Mouse (Mus musculus): Measurements from ENCODE around the gene Cfd. TPM values are rescaled to one million over a fixed set of nuclear protein-coding genes. Genes with fewer than 3 reads are reported as not detected.
A peak's percentile ranks its signal among the peaks of the same experiment; 100 is the strongest.
"Not testable (repeated sequence)": the region's sequence is repeated elsewhere in the genome, so short reads cannot be mapped to it uniquely, and the experiment has no call there.

The Cfd gene
- polyA plus RNA-seq, 1 experiment from 2014 or later: not detected

DNA sequence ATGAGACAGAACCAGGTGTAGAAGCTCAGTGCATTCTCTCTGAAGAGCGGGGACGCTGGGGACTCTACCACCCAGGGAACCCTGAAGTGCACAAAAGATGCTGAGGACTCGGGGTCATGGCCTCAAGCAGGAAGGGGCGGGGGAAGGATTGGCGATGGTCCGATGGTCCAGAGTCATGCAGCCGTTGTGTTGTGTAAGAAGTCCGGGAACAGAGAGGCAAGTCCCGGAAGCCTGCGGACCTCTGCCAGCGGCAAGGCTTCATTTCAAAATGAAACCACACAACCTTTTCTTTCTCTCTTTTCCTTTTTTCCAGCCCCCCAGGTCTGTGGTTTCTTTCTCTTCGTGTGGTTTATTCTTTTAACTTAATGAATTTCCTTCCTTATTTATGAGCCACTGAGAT is 12.9 kb upstream of the Cfd start:
- H3K27ac ChIP-seq (ENCODE audit: low read depth, low read length): no peak overlapping the region
- no peaks in the 10 kb centered on the region for H3K27me3 ChIP-seq (ENCODE audit: control insufficient read depth, insufficient read depth, low read length)
- WGBS: 50% methylated on average over 12 of the region's 12 CpGs
- H3K4me1 ChIP-seq (ENCODE audit: control insufficient read depth, insufficient read depth, low read length): peaks cover 7% of the 10 kb centered on the region; the same call in 1 of the 2 replicates
- no peak overlapping the region for H3K4me3 ChIP-seq (ENCODE audit: low read depth, low read length)
- no peaks in the 10 kb centered on the region for H3K36me3 ChIP-seq (ENCODE audit: control insufficient read depth, insufficient read depth, low read length)
- no peak overlapping the region for H3K9ac ChIP-seq (replicated peaks; ENCODE audit: low read depth, low read length)
- no peaks in the 10 kb centered on the region for H3K9me3 ChIP-seq (ENCODE audit: control insufficient read depth, low read length)
- H3K4me2 ChIP-seq (ENCODE audit: low read depth, low read length): no peak overlapping the region
- no peak for ATAC-seq (ENCODE audit: low read depth)

DNA sequence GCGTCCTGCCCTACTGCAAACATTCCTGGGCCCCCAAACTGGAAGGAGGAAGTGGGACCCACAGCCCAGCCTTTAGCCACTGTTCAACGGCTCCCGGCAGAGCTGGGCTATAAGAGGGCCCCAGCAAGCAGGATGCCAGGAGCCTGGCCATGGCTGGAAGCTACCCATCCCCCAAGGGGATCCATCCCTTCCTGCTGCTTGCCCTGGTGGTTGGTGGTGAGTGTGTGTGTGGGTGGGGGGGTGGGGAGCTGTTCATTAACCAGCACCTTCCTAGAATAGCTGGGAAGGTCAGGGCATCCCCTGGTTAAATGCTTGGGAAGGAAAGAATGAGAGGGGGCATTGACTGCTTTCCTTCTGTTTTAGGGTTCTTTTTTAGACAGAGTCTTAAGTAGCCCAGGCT is 11.1 kb upstream of the Cfd start:
- Histone ChIP-seq H3K4me2 (ENCODE audit: low read depth, low read length) (no peak overlapping the region), H3K36me3 (ENCODE audit: control insufficient read depth, insufficient read depth, low read length) (no peaks in the 10 kb centered on the region), H3K9ac (replicated peaks; ENCODE audit: low read depth, low read length) (no peak overlapping the region), H3K27ac (ENCODE audit: low read depth, low read length) (no peak overlapping the region), H3K4me1 (ENCODE audit: control insufficient read depth, insufficient read depth, low read length) (peaks cover 5% of the 10 kb centered on the region; the same call in 1 of the 2 replicates), H3K4me3 (ENCODE audit: low read depth, low read length) (no peak overlapping the region), H3K27me3 (ENCODE audit: control insufficient read depth, insufficient read depth, low read length) (no peaks in the 10 kb centered on the region), H3K9me3 (ENCODE audit: control insufficient read depth, low read length) (no peaks in the 10 kb centered on the region)
- no peak for ATAC-seq (ENCODE audit: low read depth)
- WGBS: 41% methylated on average over 3 of the region's 3 CpGs

- no peak overlapping the region for H3K9ac ChIP-seq (replicated peaks; ENCODE audit: low read depth, low read length)
- H3K9me3 ChIP-seq (ENCODE audit: control insufficient read depth, low read length): no peaks in the 10 kb centered on the region
- H3K27me3 ChIP-seq (ENCODE audit: control insufficient read depth, insufficient read depth, low read length): no peaks in the 10 kb centered on the region
- WGBS: 18% methylated on average over 9 of the region's 9 CpGs
- no peak overlapping the region for H3K27ac ChIP-seq (ENCODE audit: low read depth, low read length)
- H3K4me1 ChIP-seq (ENCODE audit: control insufficient read depth, insufficient read depth, low read length): no peaks in the 10 kb centered on the region; the same call in 1 of the 2 replicates
- no peaks in the 10 kb centered on the region for H3K36me3 ChIP-seq (ENCODE audit: control insufficient read depth, insufficient read depth, low read length)
- H3K4me3 ChIP-seq (ENCODE audit: low read depth, low read length): no peak overlapping the region
- no peak overlapping the region for H3K4me2 ChIP-seq (ENCODE audit: low read depth, low read length)
- ATAC-seq (ENCODE audit: low read depth): no peak
These were observed 9.9 kb upstream of the Cfd start for GRCm38 (mm10) chr10:79880721-79881120.

DNA sequence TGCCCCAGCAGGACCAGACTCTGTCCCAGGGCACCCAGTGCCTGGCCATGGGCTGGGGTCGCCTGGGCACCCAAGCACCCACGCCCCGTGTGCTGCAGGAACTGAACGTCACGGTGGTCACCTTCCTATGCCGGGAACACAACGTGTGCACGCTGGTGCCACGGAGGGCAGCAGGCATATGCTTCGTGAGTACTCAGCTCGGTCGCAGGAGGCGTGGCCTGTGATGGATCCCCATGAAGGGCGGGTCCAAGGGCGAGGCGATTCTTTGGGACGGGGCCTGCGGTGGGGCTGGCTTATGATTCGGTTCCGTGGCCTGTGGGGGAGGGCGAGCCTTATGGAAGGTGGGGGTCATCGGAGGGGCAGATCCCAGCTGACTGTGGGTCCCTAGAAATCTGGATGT is 8.7 kb upstream of the Cfd start:
- no peaks in the 10 kb centered on the region; the same call in 1 of the 2 replicates for H3K4me1 ChIP-seq (ENCODE audit: control insufficient read depth, insufficient read depth, low read length)
- WGBS: 6% methylated on average over 21 of the region's 22 CpGs

DNA sequence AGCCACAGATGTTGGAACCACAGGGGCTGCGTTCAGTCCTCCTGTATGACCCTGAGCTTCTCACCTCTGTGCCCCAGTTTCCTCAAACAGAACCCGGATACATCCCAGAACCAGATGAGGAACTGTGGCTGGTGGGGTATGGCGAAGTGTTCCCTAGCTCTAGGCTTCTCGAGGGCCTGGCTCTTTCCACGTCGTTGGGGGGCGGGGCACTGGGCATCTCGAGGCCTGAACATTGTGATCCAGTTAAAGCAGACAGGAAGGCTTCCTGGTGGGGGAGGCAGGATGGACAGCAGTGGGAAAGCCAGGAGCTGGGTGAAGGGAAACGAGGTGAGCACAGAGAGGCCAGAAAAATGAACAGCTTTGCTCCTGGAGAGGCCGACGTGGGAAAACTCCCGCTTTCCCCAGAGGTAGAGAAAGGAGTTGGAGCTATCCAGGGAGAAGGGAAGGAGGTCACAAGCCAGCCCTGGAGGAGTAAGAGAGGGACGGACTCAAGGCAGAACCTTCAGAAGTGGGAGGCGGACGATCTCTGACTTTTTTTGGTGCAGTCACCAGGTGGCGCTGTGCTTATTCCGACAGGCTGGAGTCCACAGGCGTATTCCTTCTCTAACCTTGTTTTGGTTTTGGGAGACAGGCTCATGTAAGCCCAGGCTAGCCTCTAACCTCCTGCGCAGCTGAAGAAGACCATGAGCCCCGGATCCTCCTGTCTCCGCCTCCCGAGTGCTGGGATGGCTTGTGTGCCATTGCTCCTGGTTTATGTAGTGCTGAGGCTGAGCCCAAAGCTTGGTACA is 7.2 kb upstream of the Cfd start:
- Histone ChIP-seq H3K4me2 (ENCODE audit: low read depth, low read length) (no peak overlapping the region), H3K9me3 (ENCODE audit: control insufficient read depth, low read length) (no peaks in the 10 kb centered on the region), H3K9ac (replicated peaks; ENCODE audit: low read depth, low read length) (no peak overlapping the region), H3K27ac (ENCODE audit: low read depth, low read length) (no peak overlapping the region), H3K4me3 (ENCODE audit: low read depth, low read length) (no peak overlapping the region), H3K4me1 (ENCODE audit: control insufficient read depth, insufficient read depth, low read length) (no peaks in the 10 kb centered on the region; the same call in 1 of the 2 replicates), H3K36me3 (ENCODE audit: control insufficient read depth, insufficient read depth, low read length) (no peaks in the 10 kb centered on the region), H3K27me3 (ENCODE audit: control insufficient read depth, insufficient read depth, low read length) (no peaks in the 10 kb centered on the region)
- ATAC-seq (ENCODE audit: low read depth): no peak
- WGBS: 17% methylated on average over 22 of the region's 22 CpGs

More for the DNA sequence above, 8.7 kb upstream of the Cfd start:
- H3K9me3 ChIP-seq (ENCODE audit: control insufficient read depth, low read length): no peaks in the 10 kb centered on the region
- H3K4me2 ChIP-seq (ENCODE audit: low read depth, low read length): no peak overlapping the region; the same call in 1 of the 2 replicates
- ATAC-seq (ENCODE audit: low read depth): no peak
- no peak overlapping the region for H3K4me3 ChIP-seq (ENCODE audit: low read depth, low read length)
- 0 out of 2 replicates have a peak overlapping the region, but pooled peaks have one; percentile 11 for H3K9ac ChIP-seq (replicated peaks; ENCODE audit: low read depth, low read length)
- H3K36me3 ChIP-seq (ENCODE audit: control insufficient read depth, insufficient read depth, low read length): no peaks in the 10 kb centered on the region
- no peak overlapping the region for H3K27ac ChIP-seq (ENCODE audit: low read depth, low read length)
- no peaks in the 10 kb centered on the region for H3K27me3 ChIP-seq (ENCODE audit: control insufficient read depth, insufficient read depth, low read length)

GRCm38 (mm10) chr10:79884446-79884845 is 6.2 kb upstream of the Cfd start:
- no peak for ATAC-seq (ENCODE audit: low read depth)
- Histone ChIP-seq H3K9ac (replicated peaks; ENCODE audit: low read depth, low read length) (no peak overlapping the region), H3K27ac (ENCODE audit: low read depth, low read length) (no peak overlapping the region), H3K4me1 (ENCODE audit: control insufficient read depth, insufficient read depth, low read length) (no peaks in the 10 kb centered on the region; the same call in 1 of the 2 replicates), H3K9me3 (ENCODE audit: control insufficient read depth, low read length) (no peaks in the 10 kb centered on the region), H3K36me3 (ENCODE audit: control insufficient read depth, insufficient read depth, low read length) (no peaks in the 10 kb centered on the region), H3K4me2 (ENCODE audit: low read depth, low read length) (no peak overlapping the region), H3K4me3 (ENCODE audit: low read depth, low read length) (no peak overlapping the region), H3K27me3 (ENCODE audit: control insufficient read depth, insufficient read depth, low read length) (no peaks in the 10 kb centered on the region)
- 71% methylated on average over 4 of the region's 4 CpGs for WGBS

GRCm38 (mm10) chr10:79884938-79885337 is 5.7 kb upstream of the Cfd start:
- not testable (repeated sequence) for H3K36me3 ChIP-seq (ENCODE audit: control insufficient read depth, insufficient read depth, low read length); H3K27ac ChIP-seq (ENCODE audit: low read depth, low read length); H3K4me2 ChIP-seq (ENCODE audit: low read depth, low read length); H3K9ac ChIP-seq (replicated peaks; ENCODE audit: low read depth, low read length); ATAC-seq (ENCODE audit: low read depth); H3K27me3 ChIP-seq (ENCODE audit: control insufficient read depth, insufficient read depth, low read length); H3K4me1 ChIP-seq (ENCODE audit: control insufficient read depth, insufficient read depth, low read length); H3K9me3 ChIP-seq (ENCODE audit: control insufficient read depth, low read length); H3K4me3 ChIP-seq (ENCODE audit: low read depth, low read length)
- whole genome bisulfite sequencing: 68% methylated on average over 3 of the region's 3 CpGs

GRCm38 (mm10) chr10:79886054-79886453 is 4.6 kb upstream of the Cfd start, which contains the start of gene Elane:
Elane (plus strand) TSS chr10:79886247.
- no peak for ATAC-seq (ENCODE audit: low read depth)
- Histone ChIP-seq H3K9me3 (ENCODE audit: control insufficient read depth, low read length) (no peaks in the 10 kb centered on the region), H3K27ac (ENCODE audit: low read depth, low read length) (no peak within 1 kb of the TSS), H3K4me3 (ENCODE audit: low read depth, low read length) (no peak within 1 kb of the TSS), H3K9ac (replicated peaks; ENCODE audit: low read depth, low read length) (no peak within 1 kb of the TSS), H3K4me1 (ENCODE audit: control insufficient read depth, insufficient read depth, low read length) (no peaks in the 10 kb centered on the region; the same call in 1 of the 2 replicates), H3K36me3 (ENCODE audit: control insufficient read depth, insufficient read depth, low read length) (no peaks in the 10 kb centered on the region), H3K4me2 (ENCODE audit: low read depth, low read length) (no peak within 1 kb of the TSS), H3K27me3 (ENCODE audit: control insufficient read depth, insufficient read depth, low read length) (no peaks in the 10 kb centered on the region)
- 77% methylated on average over 6 of the region's 6 CpGs for WGBS

DNA sequence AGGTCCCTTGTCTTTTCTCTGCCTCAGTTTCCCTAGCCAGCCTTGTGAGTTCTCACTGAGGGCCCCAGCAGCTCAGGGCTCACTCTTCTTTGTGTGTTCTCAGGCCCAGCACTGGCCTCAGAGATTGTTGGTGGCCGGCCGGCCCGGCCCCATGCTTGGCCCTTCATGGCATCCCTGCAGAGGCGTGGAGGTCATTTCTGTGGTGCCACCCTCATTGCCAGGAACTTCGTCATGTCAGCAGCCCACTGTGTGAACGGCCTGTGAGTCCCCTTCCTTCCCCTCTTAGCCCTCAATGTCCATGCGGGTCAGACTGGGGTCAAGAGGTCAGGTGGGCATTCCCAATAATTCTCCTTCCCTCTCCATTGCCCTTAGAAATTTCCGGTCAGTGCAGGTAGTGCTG is 4.0 kb upstream of the Cfd start:
- H3K27ac ChIP-seq (ENCODE audit: low read depth, low read length): no peak overlapping the region
- WGBS: 77% methylated on average over 8 of the region's 8 CpGs
- H3K36me3 ChIP-seq (ENCODE audit: control insufficient read depth, insufficient read depth, low read length): no peaks in the 10 kb centered on the region

More for the DNA sequence above, 4.0 kb upstream of the Cfd start:
- H3K9ac ChIP-seq (replicated peaks; ENCODE audit: low read depth, low read length): no peak overlapping the region
- no peak for ATAC-seq (ENCODE audit: low read depth)
- no peaks in the 10 kb centered on the region; the same call in 1 of the 2 replicates for H3K4me1 ChIP-seq (ENCODE audit: control insufficient read depth, insufficient read depth, low read length)
- no peaks in the 10 kb centered on the region for H3K9me3 ChIP-seq (ENCODE audit: control insufficient read depth, low read length)
- no peak overlapping the region for H3K4me2 ChIP-seq (ENCODE audit: low read depth, low read length)
- no peaks in the 10 kb centered on the region for H3K27me3 ChIP-seq (ENCODE audit: control insufficient read depth, insufficient read depth, low read length)
- H3K4me3 ChIP-seq (ENCODE audit: low read depth, low read length): no peak overlapping the region
